Mouse (Mus musculus) cerebellum, postnatal 4 days (tissue): ENCODE measurements around the gene Slc22a4.

Source experiments
- DNase-seq, 2 experiments: peaks; one replicate each; pipeline ENCODE4 v3.0.0; 2022; ENCODE audit warnings: low spot score in 2 of 2, mixed read lengths in 1 of 2

Slc22a4 gene

GRCm38 (mm10) chr11:54028044-54028951 lies at the start of gene Slc22a4:
Gene Slc22a4, minus strand, starts transcription at chr11:54028090.
- DNase-seq = peak; percentile 30 to 49

- no peak for DNase-seq
Observed at GRCm38 (mm10) chr11:54076101-54076500, 48.2 kb upstream of the Slc22a4 start.

- DNase-seq = no peak
Observed at GRCm38 (mm10) chr11:54075353-54075752, 47.5 kb upstream of the Slc22a4 start.

DNA sequence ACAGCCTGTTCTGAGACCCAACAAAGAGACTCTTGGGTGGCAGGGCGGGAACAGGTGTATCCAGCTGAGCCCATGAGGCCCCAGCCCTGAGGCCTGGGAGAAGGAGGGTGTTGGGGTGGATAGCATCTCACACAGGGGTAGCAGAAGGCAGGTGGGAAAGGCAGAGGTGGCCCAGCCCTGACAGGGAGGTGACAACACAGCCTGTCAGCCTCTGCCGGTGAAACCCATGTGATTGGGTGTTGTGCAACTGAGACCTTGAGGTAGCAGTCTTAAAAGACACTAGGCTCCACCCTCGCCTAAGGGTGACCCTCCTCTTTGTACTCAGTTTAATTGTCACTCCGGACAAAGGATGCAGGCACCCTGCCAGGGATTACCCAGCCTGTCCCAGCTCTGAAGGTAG lies 45.4 kb upstream of the Slc22a4 start:
- no peak for DNase-seq

DNA sequence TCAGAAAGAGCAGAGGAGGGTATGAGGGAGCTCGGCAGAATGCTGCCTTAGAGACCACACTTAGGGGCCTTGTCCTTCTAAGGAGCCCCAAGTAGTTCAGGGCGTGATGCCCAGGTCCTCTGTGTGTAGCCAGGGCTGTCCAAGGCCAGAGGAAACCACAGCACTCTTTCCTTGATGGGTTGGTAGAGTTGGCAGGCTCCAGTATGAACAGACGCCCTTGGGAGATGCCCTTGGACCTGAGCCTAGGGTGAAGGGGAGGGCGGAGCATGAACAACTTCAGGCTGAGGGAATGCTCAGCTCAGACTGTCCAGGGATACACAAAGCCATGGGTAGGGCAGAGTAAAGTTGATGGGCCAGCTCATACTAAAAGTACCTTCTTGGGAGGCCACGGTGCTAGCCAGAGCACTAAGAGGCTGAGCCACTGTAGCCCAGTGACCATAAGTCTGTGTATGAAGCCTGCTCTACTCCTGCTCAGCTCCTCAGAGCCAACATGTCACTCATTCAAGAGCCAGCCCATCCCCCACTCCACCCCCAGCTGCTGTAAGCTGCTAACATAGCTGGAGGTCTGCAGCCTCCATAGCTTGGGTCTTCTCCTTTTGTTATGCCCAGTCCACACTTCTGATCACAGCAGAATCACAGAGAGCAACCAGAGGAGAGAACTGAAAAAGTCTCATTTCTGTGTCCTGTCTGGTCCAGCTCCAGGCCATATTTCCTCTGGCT lies 44.0 kb upstream of the Slc22a4 start:
- peak in 1 of 2 experiments; percentile 40 for DNase-seq

DNA sequence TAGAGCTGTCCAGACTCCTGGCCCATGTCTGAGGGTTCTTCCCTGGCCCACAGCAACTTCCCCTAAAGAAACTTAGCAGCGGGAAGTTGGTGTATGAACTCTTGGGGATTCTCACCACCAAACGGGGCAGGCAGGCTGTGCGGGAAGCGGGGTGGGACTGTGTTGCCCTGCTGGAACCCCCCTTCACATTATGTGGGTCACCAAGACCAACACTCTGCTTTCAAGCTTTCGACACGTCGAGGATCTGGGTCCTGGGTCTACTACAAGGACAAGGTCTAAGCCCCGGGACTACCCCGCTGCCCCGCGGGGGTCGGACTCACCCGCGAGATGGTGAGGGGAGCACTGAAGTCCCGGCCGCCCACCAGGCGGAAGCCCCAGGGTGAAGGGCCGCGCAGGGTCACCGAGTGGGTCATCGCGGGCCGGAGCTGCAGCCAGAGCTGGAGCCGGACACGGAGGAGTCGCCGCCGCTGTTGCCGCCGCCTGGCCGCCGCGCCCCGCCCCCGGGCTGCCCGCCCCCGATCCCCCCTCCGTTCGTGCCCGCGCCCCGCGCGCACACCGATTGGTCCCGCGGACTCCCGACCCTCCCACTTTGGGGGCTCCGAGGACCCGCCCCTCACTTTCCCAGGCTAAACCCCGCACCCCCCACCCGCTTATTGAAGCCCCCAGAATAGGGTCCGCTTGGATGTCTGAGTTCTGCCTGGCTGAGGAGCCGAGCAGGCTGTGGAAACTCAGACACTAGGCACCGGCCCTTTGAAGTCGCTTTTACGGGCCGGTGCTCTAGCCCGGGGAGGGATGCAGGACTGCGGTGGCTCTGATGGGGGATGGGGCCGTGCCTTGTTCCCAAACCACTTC lies 40.9 kb upstream of the Slc22a4 start, which contains the start of gene Pdlim4:
Gene Pdlim4 (minus strand): TSS at position 495 of the 852 bp plus-strand sequence.
- peak; percentile 41 to 55 for DNase-seq

GRCm38 (mm10) chr11:54067996-54068519 lies 40.2 kb upstream of the Slc22a4 start:
- DNase-seq = no peak

GRCm38 (mm10) chr11:54067318-54067995 lies 39.6 kb upstream of the Slc22a4 start:
- peak in 1 of 2 experiments; percentile 30 for DNase-seq

- DNase-seq = no peak
Observed at GRCm38 (mm10) chr11:54066400-54066799, 38.5 kb upstream of the Slc22a4 start.

DNA sequence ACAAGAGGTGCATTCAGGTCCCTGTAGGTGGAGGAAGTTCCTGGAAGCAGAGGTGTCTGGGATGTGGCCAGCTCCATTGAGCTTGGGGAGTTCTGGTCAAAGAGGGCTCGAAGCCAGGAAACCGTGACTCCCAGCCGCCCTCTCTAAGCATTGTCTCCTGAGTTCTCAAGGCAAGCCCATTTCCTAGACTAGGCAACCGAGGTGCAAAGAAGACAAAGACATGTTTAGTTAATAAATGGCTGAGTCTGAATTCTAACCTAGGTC lies 38.0 kb upstream of the Slc22a4 start:
- DNase-seq = no peak

DNA sequence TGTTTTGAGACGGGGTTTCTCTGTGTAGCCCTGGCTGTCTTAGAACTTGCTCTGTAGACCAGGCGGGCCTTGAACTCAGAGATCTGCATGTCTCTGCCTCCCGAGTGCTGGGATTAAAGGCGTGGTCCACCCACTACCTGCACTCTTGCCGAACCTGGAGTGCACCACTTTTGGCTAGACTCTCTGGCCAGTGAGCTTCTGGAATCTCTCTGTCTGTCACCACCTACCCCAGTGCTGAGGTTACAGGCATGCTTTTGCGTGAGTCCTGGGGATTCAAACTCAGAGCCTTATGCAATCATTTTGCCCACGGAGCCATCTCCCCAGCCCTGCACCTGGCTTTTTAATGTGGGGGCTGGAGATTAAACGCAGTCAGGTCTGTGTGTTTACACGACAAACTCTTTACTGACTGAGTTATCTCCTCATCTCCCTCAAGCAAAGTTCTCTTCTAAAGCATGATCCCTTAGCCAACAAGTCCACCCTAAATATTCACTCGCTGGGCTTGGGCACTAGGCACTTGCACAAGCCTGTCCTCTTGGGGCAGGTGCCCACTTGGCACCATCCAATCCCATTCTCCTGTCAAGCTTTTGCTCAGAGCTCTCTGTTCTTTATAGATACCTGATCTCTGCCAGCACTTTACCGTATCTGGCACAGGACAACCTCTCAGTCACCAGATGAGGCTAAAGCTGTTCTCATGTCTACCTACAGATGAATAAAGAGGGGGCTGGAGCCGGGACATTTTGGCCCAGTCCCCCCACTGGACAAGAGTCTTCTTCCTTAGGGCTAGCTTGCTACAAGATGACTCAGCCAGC lies 37.4 kb upstream of the Slc22a4 start:
- DNase-seq = no peak

DNA sequence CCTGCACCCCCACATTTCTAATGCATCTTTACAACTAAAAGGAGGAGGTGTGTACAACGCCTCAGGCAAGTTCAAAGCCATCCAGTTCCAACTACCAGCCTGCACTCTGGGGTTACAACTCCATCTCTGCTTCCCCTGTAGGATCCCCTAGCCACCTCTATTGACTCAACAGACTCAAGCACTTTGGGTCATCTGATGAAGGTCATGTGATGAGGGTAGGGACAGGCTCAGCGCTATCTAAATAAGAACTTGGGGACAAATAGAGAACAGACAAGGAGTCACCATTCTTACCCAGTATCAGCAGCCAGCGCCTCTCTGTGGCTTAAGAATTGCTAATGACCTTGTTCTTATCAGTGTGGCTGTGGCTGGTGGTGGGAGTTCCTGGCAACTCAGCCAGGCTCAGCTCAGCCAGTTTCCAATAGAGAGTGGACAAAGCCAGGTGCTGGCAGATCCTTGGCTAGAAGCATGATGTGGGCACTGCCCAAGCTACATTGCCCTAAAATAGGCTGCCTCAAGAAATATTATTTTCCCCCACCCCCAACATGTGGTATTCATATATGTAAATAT lies 36.6 kb upstream of the Slc22a4 start:
- DNase-seq = no peak

- DNase-seq = no peak
Observed at GRCm38 (mm10) chr11:54063472-54063775, 35.5 kb upstream of the Slc22a4 start.

DNA sequence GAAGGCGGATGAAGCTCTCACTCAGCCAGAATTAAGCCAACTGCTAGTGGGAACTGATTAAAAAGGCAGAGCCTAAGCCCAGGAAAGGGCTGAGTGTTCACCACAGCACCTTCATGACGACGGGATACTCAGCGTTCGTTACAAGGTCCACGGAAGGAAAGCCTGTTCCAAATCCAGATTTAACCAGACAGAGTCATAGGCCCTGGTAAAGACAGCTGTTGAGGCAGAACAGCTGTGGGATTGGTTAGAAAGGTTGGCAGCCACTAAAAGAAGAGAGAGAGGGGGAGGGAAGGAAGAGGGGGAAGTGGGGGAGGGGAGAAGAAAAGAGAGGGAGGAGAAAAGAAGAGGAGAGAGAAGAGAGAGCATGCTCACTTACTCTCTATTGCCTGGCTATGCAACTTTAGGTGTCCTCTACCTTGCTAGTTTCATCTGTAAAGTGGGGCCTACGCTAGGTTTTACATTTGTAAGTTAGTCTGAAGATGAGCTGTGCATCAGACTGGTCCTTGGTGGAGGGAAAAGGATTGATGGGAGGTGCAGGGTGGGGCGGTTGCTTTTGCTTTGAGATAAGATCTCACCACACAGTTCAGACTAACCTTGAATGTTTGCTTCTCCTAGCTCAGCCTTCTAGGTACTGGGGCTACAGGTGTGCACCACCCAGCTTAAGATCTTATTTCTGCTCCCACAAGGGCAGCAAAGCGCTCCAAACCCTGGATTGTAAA lies 35.0 kb upstream of the Slc22a4 start:
- DNase-seq = no peak

DNA sequence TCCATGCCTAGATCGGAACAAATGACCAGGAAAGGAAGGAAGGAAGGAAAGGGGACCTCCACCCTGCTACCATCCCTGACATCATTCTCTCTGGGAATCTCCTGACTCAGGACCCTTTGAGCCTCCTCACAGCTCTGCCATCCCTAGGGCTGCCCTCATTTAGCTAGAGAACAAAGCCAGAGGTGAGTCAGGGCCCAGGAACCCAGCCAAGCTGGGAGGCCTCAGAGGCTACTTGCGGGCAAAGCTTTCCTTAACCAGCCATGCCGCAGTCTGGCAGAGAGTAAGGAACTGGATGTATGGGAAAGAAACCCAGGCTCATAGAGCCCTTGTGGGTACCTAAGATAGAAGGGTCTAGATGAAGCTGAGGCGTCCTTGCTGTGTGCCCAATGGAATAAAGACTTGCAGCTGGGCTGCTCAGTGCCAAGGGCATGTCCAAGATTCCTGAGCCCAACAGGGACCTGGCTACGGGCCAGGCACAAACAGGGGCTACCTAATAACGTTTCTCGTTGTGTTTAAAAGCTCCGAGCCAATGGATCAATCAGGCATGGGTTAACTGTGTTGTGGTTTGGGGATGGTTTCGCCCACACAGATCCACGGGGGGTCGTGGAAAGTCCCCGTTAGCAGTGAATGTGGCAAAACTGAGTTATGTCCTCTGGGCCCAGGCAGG lies 34.3 kb upstream of the Slc22a4 start:
- peak in 1 of 2 experiments; percentile 32 for DNase-seq

- DNase-seq = no peak
Observed at GRCm38 (mm10) chr11:54060316-54060715, 32.4 kb upstream of the Slc22a4 start.

DNA sequence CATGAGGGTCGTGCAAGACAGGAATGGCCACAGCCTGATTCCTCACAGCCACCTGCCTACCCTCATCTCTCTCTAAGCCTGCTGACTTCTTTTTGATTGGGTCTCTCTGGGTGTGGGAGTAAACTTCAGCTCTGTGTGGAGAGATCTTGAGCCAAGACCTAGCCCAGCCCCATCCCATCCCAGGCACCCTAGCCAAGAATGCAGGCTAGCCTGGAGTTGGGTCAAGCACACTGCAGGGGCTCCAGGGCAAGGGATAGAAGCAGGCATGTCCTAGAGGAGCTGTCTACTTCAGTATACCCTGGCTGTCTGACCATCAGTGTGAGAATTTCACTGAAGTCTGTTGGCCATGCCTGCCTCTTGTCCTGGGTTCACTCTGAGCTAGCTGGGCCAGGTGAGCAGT lies 31.6 kb upstream of the Slc22a4 start:
- DNase-seq = no peak

GRCm38 (mm10) chr11:54058643-54059042 lies 30.8 kb upstream of the Slc22a4 start:
- no peak for DNase-seq

GRCm38 (mm10) chr11:54058056-54058617 lies 30.2 kb upstream of the Slc22a4 start:
- DNase-seq = no peak
